Mouse (Mus musculus) stomach, embryonic 16.5 days (tissue): ENCODE measurements around the gene Mrpl49. TPM values are rescaled to one million over a fixed set of nuclear protein-coding genes. Genes with fewer than 3 reads are reported as not detected.

ENCODE experiments used
- ATAC-seq: fragments of 200-750 bp; cut with Nextera tagmentation; 2 replicates; pipeline ENCODE4 v1.8.0; 2017; ENCODE audit warnings: moderate number of reproducible peaks, moderate TSS enrichment; ENCODE audit not compliant: insufficient read depth, low FRiP score
- H3K27ac ChIP-seq: fragments of 300-500 bp; sonication (generic); 2 replicates; pipeline ENCODE4 v1.5.1; 2014; ENCODE audit warnings: low read length
- H3K27me3 ChIP-seq: fragments of 300-500 bp; sonication (generic); 2 replicates; pipeline ENCODE4 v1.6.1; 2014; ENCODE audit warnings: low read length, control low read depth, mixed read lengths; ENCODE audit not compliant: control insufficient read depth, insufficient read depth
- H3K36me3 ChIP-seq: fragments of 300-500 bp; sonication (generic); 2 replicates; pipeline ENCODE4 v1.6.1; 2014; ENCODE audit warnings: low read length; ENCODE audit not compliant: control insufficient read depth, insufficient read depth
- H3K4me1 ChIP-seq: fragments of 300-500 bp; sonication (generic); 2 replicates; pipeline ENCODE4 v1.6.1; 2014; ENCODE audit warnings: low read length, control low read depth, mixed read lengths; ENCODE audit not compliant: control insufficient read depth, insufficient read depth
- H3K4me2 ChIP-seq: fragments of 300-500 bp; sonication (generic); 2 replicates; pipeline ENCODE4 v1.6.1; 2014; ENCODE audit warnings: low read depth, low read length, mixed read lengths
- H3K4me3 ChIP-seq: fragments of 300-500 bp; sonication (generic); replicated peaks from 2 replicates; pipeline ENCODE4 v1.5.1; 2014; ENCODE audit warnings: mild to moderate bottlenecking, low read length
- H3K9ac ChIP-seq: fragments of 300-500 bp; sonication (generic); 2 replicates; pipeline ENCODE4 v1.6.1; 2014; ENCODE audit warnings: low read length
- H3K9me3 ChIP-seq: fragments of 300-500 bp; sonication (generic); replicated peaks from 2 replicates; pipeline ENCODE4 v1.6.1; 2016; ENCODE audit warnings: low read length, control low read depth; ENCODE audit not compliant: control insufficient read depth
- WGBS: fragments of 180-500 bp; shearing (Covaris S2); extraction: QIAGEN DNeasy Blood & Tissue Kit; methylation state at CpG from one replicate; pipeline ENCODE4 v1.1.7; 2014; 5-methylcytosine and 5-hydroxymethylcytosine counted together
- microRNA-seq: library from miRNA; unstranded; fragments of <30 nt; microRNA quantifications from one replicate; pipeline ENCODE4, GENCODE M21; 2016
- polyA plus RNA-seq: library from polyadenylated mRNA; unstranded; fragments of >200 nt; fragmentation: Nextera tagmentation; extraction: Ambion mirVana; gene quantifications from 2 replicates; pipeline ENCODE4 v1.2.1, GENCODE M21; 2015

The Mrpl49 gene
- polyA plus RNA-seq, 1 experiment from 2014 or later: 65.9 TPM

- H3K9me3 ChIP-seq: no peaks in the 10 kb centered on the region
- WGBS: 4% methylated on average over 40 of the region's 40 CpGs
- no peaks in the 10 kb centered on the region for H3K36me3 ChIP-seq
These were observed 41.9 kb downstream of the Mrpl49 start, which contains the start of gene Capn1 for GRCm38 (mm10) chr19:6015511-6016315. TSS of gene Capn1 (minus strand) at chr19:6015897.

GRCm38 (mm10) chr19:6014991-6015510 lies 42.5 kb downstream of the Mrpl49 start:
- peaks cover 12% of the 10 kb centered on the region for H3K4me1 ChIP-seq
- H3K27me3 ChIP-seq: 0 out of 2 replicates have a peak, but pooled peaks cover 4% of the 10 kb centered on the region
- ATAC-seq: peak; percentile 85
- H3K9ac ChIP-seq: peak overlapping the region; percentile 76
- H3K36me3 ChIP-seq: no peaks in the 10 kb centered on the region
- H3K27ac ChIP-seq: peak overlapping the region; percentile 60
- peak overlapping the region; percentile 60 for H3K4me3 ChIP-seq
- H3K9me3 ChIP-seq: no peaks in the 10 kb centered on the region
- peak overlapping the region; percentile 67 for H3K4me2 ChIP-seq
- WGBS: 2% methylated on average over 16 of the region's 18 CpGs

More at GRCm38 (mm10) chr19:6015511-6016315, 41.9 kb downstream of the Mrpl49 start, which contains the start of gene Capn1:
- Histone ChIP-seq H3K27ac (peak within 1 kb of the TSS; percentile 60), H3K4me2 (peak within 1 kb of the TSS; percentile 67), H3K27me3 (0 out of 2 replicates have a peak, but pooled peaks cover 4% of the 10 kb centered on the region), H3K9ac (peak within 1 kb of the TSS; percentile 76), H3K4me1 (peaks cover 12% of the 10 kb centered on the region), H3K4me3 (peak within 1 kb of the TSS; percentile 60)
- ATAC-seq: peak; percentile 79

GRCm38 (mm10) chr19:6013691-6014090 lies 43.9 kb downstream of the Mrpl49 start:
- WGBS: 85% methylated on average over 10 of the region's 10 CpGs
- Histone ChIP-seq H3K4me1 (peaks cover 12% of the 10 kb centered on the region), H3K27me3 (0 out of 2 replicates have a peak, but pooled peaks cover 4% of the 10 kb centered on the region), H3K4me3 (peak overlapping the region; percentile 60), H3K9me3 (no peaks in the 10 kb centered on the region), H3K36me3 (no peaks in the 10 kb centered on the region), H3K4me2 (peak overlapping the region; percentile 67), H3K27ac (no peak overlapping the region), H3K9ac (no peak overlapping the region; the same call in none of the 2 replicates)
- no peak for ATAC-seq

- H3K36me3 ChIP-seq: no peaks in the 10 kb centered on the region
- ATAC-seq: no peak
- no peaks in the 10 kb centered on the region for H3K9me3 ChIP-seq
- H3K27me3 ChIP-seq: no peaks in the 10 kb centered on the region
- WGBS: 81% methylated on average over 8 of the region's 8 CpGs
- no peak overlapping the region for H3K4me3 ChIP-seq
- H3K27ac ChIP-seq: no peak overlapping the region
- no peak overlapping the region for H3K4me2 ChIP-seq
- H3K4me1 ChIP-seq: peaks cover 3% of the 10 kb centered on the region; the same call in 1 of the 2 replicates
- no peak overlapping the region for H3K9ac ChIP-seq
These were observed 48.4 kb downstream of the Mrpl49 start for GRCm38 (mm10) chr19:6009137-6009536.

GRCm38 (mm10) chr19:6007013-6007412 lies 50.6 kb downstream of the Mrpl49 start:
- 75% methylated on average over 13 of the region's 13 CpGs for WGBS

GRCm38 (mm10) chr19:6005541-6005940 lies 52.0 kb downstream of the Mrpl49 start:
- Histone ChIP-seq H3K27ac (no peak overlapping the region), H3K4me2 (no peak overlapping the region), H3K4me1 (no peaks in the 10 kb centered on the region), H3K36me3 (no peaks in the 10 kb centered on the region), H3K9me3 (no peaks in the 10 kb centered on the region), H3K27me3 (no peaks in the 10 kb centered on the region), H3K4me3 (no peak overlapping the region), H3K9ac (no peak overlapping the region)
- ATAC-seq: no peak
- WGBS: 58% methylated on average over 11 of the region's 11 CpGs

More at GRCm38 (mm10) chr19:6007013-6007412, 50.6 kb downstream of the Mrpl49 start:
- H3K9ac ChIP-seq: no peak overlapping the region
- H3K4me2 ChIP-seq: no peak overlapping the region
- H3K9me3 ChIP-seq: no peaks in the 10 kb centered on the region
- H3K4me1 ChIP-seq: no peaks in the 10 kb centered on the region
- H3K27ac ChIP-seq: no peak overlapping the region
- no peaks in the 10 kb centered on the region for H3K27me3 ChIP-seq
- no peak for ATAC-seq
- H3K36me3 ChIP-seq: no peaks in the 10 kb centered on the region
- H3K4me3 ChIP-seq: no peak overlapping the region

Small RNAs within 50 kb of the gene (microRNA-seq; reads per million reads assigned to microRNA genes)
- not detected for gene Mir6988

Other genes with a start within 250 kb of the Mrpl49 start
- 27.4 and 29.5 TPM in 2 replicates for gene Frmd8, start 182.5 kb downstream of the Mrpl49 start, polyA plus RNA-seq
- 5.1 and 5.5 TPM in 2 replicates for gene Slc25a45, start 180.0 kb downstream of the Mrpl49 start, polyA plus RNA-seq
- 1.7 and 1.8 TPM in 2 replicates for gene Tigd3, start 163.6 kb downstream of the Mrpl49 start, polyA plus RNA-seq
- 117 and 127 TPM in 2 replicates for gene Dpf2, start 144.8 kb downstream of the Mrpl49 start, polyA plus RNA-seq
- 13.4 and 13.9 TPM in 2 replicates for gene Cdc42ep2, start 133.0 kb downstream of the Mrpl49 start, polyA plus RNA-seq
- 49.6 and 50.4 TPM in 2 replicates for gene Pola2, start 93.6 kb downstream of the Mrpl49 start, polyA plus RNA-seq
- gene Slc22a20, start 71.6 kb downstream of the Mrpl49 start, polyA plus RNA-seq: not detected in 2 replicates
- gene Capn1, start 41.9 kb downstream of the Mrpl49 start, polyA plus RNA-seq: 22.0 and 22.7 TPM in 2 replicates
- gene Syvn1, start 11.2 kb downstream of the Mrpl49 start, polyA plus RNA-seq: 27.5 and 29.2 TPM in 2 replicates
- 635 and 729 TPM in 2 replicates for gene Fau, start 59 bp upstream of the Mrpl49 start, polyA plus RNA-seq
- gene Znhit2, start 3.4 kb upstream of the Mrpl49 start, polyA plus RNA-seq: 25.0 and 26.0 TPM in 2 replicates
- gene Tm7sf2, start 10.6 kb upstream of the Mrpl49 start, polyA plus RNA-seq: 25.5 and 29.1 TPM in 2 replicates
- gene Vps51, start 19.4 kb upstream of the Mrpl49 start, polyA plus RNA-seq: 61.8 and 69.0 TPM in 2 replicates
- gene Tmem262, start 22.2 kb upstream of the Mrpl49 start, polyA plus RNA-seq: not detected in 2 replicates
- 0.71 and 1.3 TPM in 2 replicates for gene Gm28374, start 24.5 kb upstream of the Mrpl49 start, polyA plus RNA-seq
- gene Zfpl1, start 27.2 kb upstream of the Mrpl49 start, polyA plus RNA-seq: 62.7 and 70.3 TPM in 2 replicates
- gene Cdca5, start 27.2 kb upstream of the Mrpl49 start, polyA plus RNA-seq: 29.9 and 31.0 TPM in 2 replicates
- 0.19 TPM in 1 of 2 replicates, not detected in the other for gene AC131692.1, start 36.6 kb upstream of the Mrpl49 start, polyA plus RNA-seq
- gene Naaladl1, start 48.0 kb upstream of the Mrpl49 start, polyA plus RNA-seq: 1.2 and 2.9 TPM in 2 replicates
- gene Sac3d1, start 60.9 kb upstream of the Mrpl49 start, polyA plus RNA-seq: 23.8 and 25.2 TPM in 2 replicates
- gene Snx15, start 70.5 kb upstream of the Mrpl49 start, polyA plus RNA-seq: 30.9 and 31.9 TPM in 2 replicates
- 0.25 and 0.44 TPM in 2 replicates for gene Batf2, start 83.2 kb upstream of the Mrpl49 start, polyA plus RNA-seq
- gene Arl2, start 83.8 kb upstream of the Mrpl49 start, polyA plus RNA-seq: 96.8 and 106 TPM in 2 replicates
- gene Majin, start 126.6 kb upstream of the Mrpl49 start, polyA plus RNA-seq: not detected in 2 replicates
- gene Gpha2, start 168.6 kb upstream of the Mrpl49 start, polyA plus RNA-seq: 0.41 and 0.48 TPM in 2 replicates
- gene Ppp2r5b, start 178.1 kb upstream of the Mrpl49 start, polyA plus RNA-seq: 20.6 and 22.1 TPM in 2 replicates
- gene Atg2a, start 183.9 kb upstream of the Mrpl49 start, polyA plus RNA-seq: 9.3 and 11.2 TPM in 2 replicates
- gene Ehd1, start 218.9 kb upstream of the Mrpl49 start, polyA plus RNA-seq: 77.2 and 98.4 TPM in 2 replicates
- gene Cdc42bpg, start 248.7 kb upstream of the Mrpl49 start, polyA plus RNA-seq: 1.9 and 2.0 TPM in 2 replicates